Mouse (Mus musculus): ENCODE results near the gene Hyou1.
"Not testable (repeated sequence)": the region's sequence is repeated elsewhere in the genome, so short reads cannot be mapped to it uniquely, and the experiment has no call there.

Gene Hyou1

GRCm38 (mm10) chr9:44406906-44407751, 27.8 kb downstream of the Hyou1 start, which contains the start of the genes Rps25 and Trappc4:
TSS of gene Rps25 (plus strand) at chr9:44407139.
TSS of gene Trappc4 (minus strand) at chr9:44407600.
- DNase-seq = peak; percentile 87

GRCm38 (mm10) chr9:44407752-44408097, 28.4 kb downstream of the Hyou1 start:
- no peak for DNase-seq

- not testable (repeated sequence) for DNase-seq
These were observed 29.4 kb downstream of the Hyou1 start for GRCm38 (mm10) chr9:44408693-44409092.

- no peak for DNase-seq
These were observed 31.5 kb downstream of the Hyou1 start for GRCm38 (mm10) chr9:44410647-44411336.

GRCm38 (mm10) chr9:44411601-44412130, 32.4 kb downstream of the Hyou1 start:
- DNase-seq = no peak

- no peak for DNase-seq
These were observed 33.0 kb downstream of the Hyou1 start for GRCm38 (mm10) chr9:44412306-44412705.

GRCm38 (mm10) chr9:44412781-44413180, 33.5 kb downstream of the Hyou1 start:
- no peak for DNase-seq

- DNase-seq = no peak
These were observed 38.0 kb downstream of the Hyou1 start for GRCm38 (mm10) chr9:44417156-44417891.

- peak; percentile 98 for DNase-seq
These were observed 38.6 kb downstream of the Hyou1 start for GRCm38 (mm10) chr9:44417892-44418363.

- DNase-seq = no peak
These were observed 39.5 kb downstream of the Hyou1 start, which contains the start of gene Ccdc84 for GRCm38 (mm10) chr9:44418519-44419385. TSS of gene Ccdc84 (minus strand) at chr9:44418569.

- not testable (repeated sequence) for DNase-seq
These were observed 40.4 kb downstream of the Hyou1 start for GRCm38 (mm10) chr9:44419730-44420129.

- DNase-seq = no peak
These were observed 41.1 kb downstream of the Hyou1 start for GRCm38 (mm10) chr9:44420280-44420898.

GRCm38 (mm10) chr9:44423576-44423975, 44.3 kb downstream of the Hyou1 start:
- DNase-seq = no peak

- DNase-seq = no peak
These were observed 53.4 kb downstream of the Hyou1 start for GRCm38 (mm10) chr9:44432577-44433185.

GRCm38 (mm10) chr9:44435747-44436146, 56.5 kb downstream of the Hyou1 start:
- no peak for DNase-seq

- DNase-seq = no peak
These were observed 61.7 kb downstream of the Hyou1 start, which contains the start of gene Foxr1 for GRCm38 (mm10) chr9:44440961-44441360. TSS of gene Foxr1 (minus strand) at chr9:44441136.

All from right cerebral cortex, postnatal 14 days (tissue).